Comparison of ENCODE assay signal across 28 mouse cellular contexts in the genomic region with DNA sequence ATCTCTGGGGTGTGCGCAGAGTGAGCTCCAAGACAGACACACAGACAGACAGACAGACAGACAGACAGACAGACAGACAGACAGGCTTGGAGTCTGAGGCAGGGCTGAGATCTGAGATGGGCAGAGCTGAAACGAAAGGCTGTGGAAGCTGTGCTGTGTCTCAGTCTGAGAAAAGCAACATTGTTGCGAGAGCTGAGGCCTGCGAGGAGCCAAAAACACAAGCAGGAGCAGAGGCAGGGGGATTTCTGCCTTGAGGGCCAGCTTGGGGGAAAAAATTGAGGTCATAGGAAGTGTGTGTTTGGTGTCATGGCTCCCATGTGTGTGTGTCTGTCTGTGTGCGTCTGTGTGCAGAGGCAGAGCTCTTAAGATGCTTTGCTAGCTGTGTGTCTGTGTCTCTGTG. TPM values are rescaled to one million over a fixed set of nuclear protein-coding genes. Genes with fewer than 3 reads are reported as not detected.
DNase-seq lines count a peak whose midpoint lies in the region; ATAC-seq lines count a peak whose summit lies in the region.
"Had no signal": no experiment of that assay in that cellular context is flagged by ENCODE, and none has a peak within 500 bp of the region (broad histone marks: within the 10 kb centered on the region; RNA-seq: fewer than 3 reads in every experiment).

No protein-coding gene starts in this region.

- H3K27me3 ChIP-seq in embryonic facial prominence, embryonic 12.5 days, result peaks cover 7% of the 10 kb centered on the region; the same call in 1 of the 2 replicates
- peaks cover 8% of the 10 kb centered on the region for H3K27me3 ChIP-seq in embryonic facial prominence, embryonic 10.5 days (replicated peaks; ENCODE audit: low read depth, poor library complexity, severe bottlenecking)
- H3K27me3 ChIP-seq in heart, embryonic 14.5 days (ENCODE audit: control insufficient read depth, insufficient read depth, low read length), result no peaks in the 10 kb centered on the region
- H3K27me3 ChIP-seq: CH12.LX, Patski had no signal

- no peaks in the 10 kb centered on the region for H3K4me1 ChIP-seq in embryonic facial prominence, embryonic 12.5 days
- H3K4me1 ChIP-seq in embryonic facial prominence, embryonic 10.5 days, result peaks cover 5% of the 10 kb centered on the region; the same call in 1 of the 2 replicates
- H3K4me1 ChIP-seq in heart, embryonic 14.5 days (ENCODE audit: control insufficient read depth in 2 of 2, insufficient read depth in 2 of 2, low read length in 2 of 2), result no peaks in the 10 kb centered on the region
- H3K4me1 ChIP-seq: forebrain, embryonic 12.5 days had no signal

- no peak overlapping the region for H3K4me2 ChIP-seq in embryonic facial prominence, embryonic 12.5 days (replicated peaks)
- H3K4me2 ChIP-seq in heart, embryonic 14.5 days (ENCODE audit: low read length), result no peak overlapping the region
- H3K4me2 ChIP-seq: forebrain, embryonic 12.5 days had no signal

- H3K9me3 ChIP-seq in embryonic facial prominence, embryonic 12.5 days, result peaks cover 37% of the 10 kb centered on the region
- peaks cover 55% of the 10 kb centered on the region for H3K9me3 ChIP-seq in embryonic facial prominence, embryonic 10.5 days
- peaks cover 28% of the 10 kb centered on the region for H3K9me3 ChIP-seq in heart, embryonic 14.5 days (ENCODE audit: control insufficient read depth, low read length)

- H3K36me3 ChIP-seq in embryonic facial prominence, embryonic 12.5 days, result no peaks in the 10 kb centered on the region
- H3K36me3 ChIP-seq in embryonic facial prominence, embryonic 10.5 days (replicated peaks), result no peaks in the 10 kb centered on the region
- no peaks in the 10 kb centered on the region for H3K36me3 ChIP-seq in heart, embryonic 14.5 days (ENCODE audit: control insufficient read depth, insufficient read depth, low read length)
- H3K36me3 ChIP-seq: forebrain, embryonic 10.5 days; forebrain, embryonic 12.5 days; G1E had no signal

- H3K9ac ChIP-seq in embryonic facial prominence, embryonic 12.5 days, result no peak overlapping the region
- H3K9ac ChIP-seq in heart, embryonic 14.5 days (ENCODE audit: low read length), result no peak overlapping the region
- H3K9ac ChIP-seq: forebrain, embryonic 12.5 days had no signal

- 0 out of 2 replicates have a peak, but pooled peaks have one; percentile 2 for ATAC-seq in embryonic facial prominence, embryonic 12.5 days (ENCODE audit: insufficient number of reproducible peaks, insufficient read depth, low FRiP score, low TSS enrichment)
- ATAC-seq in heart, embryonic 14.5 days (ENCODE audit: insufficient number of reproducible peaks, insufficient read depth, low FRiP score, low read depth), result 0 out of 2 replicates have a peak, but pooled peaks have one; percentile 2
- no peak for ATAC-seq in megakaryocyte progenitor cell, adult 5-6 weeks (replicated peaks; ENCODE audit: poor library complexity)
- ATAC-seq: activated CD4-positive, CD25-positive, alpha-beta regulatory T cell, adult 4 months; CD4-positive, CD25-positive, alpha-beta regulatory T cell, adult 4 months; forebrain, embryonic 14.5 days; forebrain, embryonic 16.5 days; Patski had no signal

- WGBS in embryonic facial prominence, embryonic 12.5 days, result 57% methylated on average over 5 of the region's 5 CpGs
- WGBS in embryonic facial prominence, embryonic 10.5 days, result 64% methylated on average over 5 of the region's 5 CpGs
- 60% methylated on average over 5 of the region's 5 CpGs for WGBS in heart, embryonic 14.5 days

- H3K4me3 ChIP-seq in embryonic facial prominence, embryonic 12.5 days, result no peak overlapping the region
- H3K4me3 ChIP-seq in embryonic facial prominence, embryonic 10.5 days, result no peak overlapping the region
- no peak overlapping the region for H3K4me3 ChIP-seq in heart, embryonic 14.5 days (ENCODE audit: control insufficient read depth in 1 of 2, insufficient read depth in 1 of 2, low read depth in 1 of 2, low read length in 2 of 2)
- H3K4me3 ChIP-seq: forebrain, embryonic 10.5 days; forebrain, embryonic 12.5 days had no signal

- no peak for DNase-seq in embryonic facial prominence, embryonic 10.5 days (ENCODE audit: low spot score)
- DNase-seq in heart, adult 18-20 months, result no peak
- DNase-seq in induced T-regulatory cell, adult 2 months (ENCODE audit: low read depth), result peak; percentile 4
- DNase-seq: adrenal gland, adult 8-10 months; adrenal gland, postnatal 14 days; adrenal gland, postnatal 36 days; B cell, adult 2 months; cerebellum, adult 11-12 months; cerebellum, adult 2 months; cerebellum, adult 9-10 months; cerebellum, postnatal 10 days; cerebellum, postnatal 25 days had no signal

- no peak overlapping the region for H3K27ac ChIP-seq in embryonic facial prominence, embryonic 12.5 days
- no peak overlapping the region for H3K27ac ChIP-seq in embryonic facial prominence, embryonic 10.5 days (replicated peaks)
- no peak overlapping the region for H3K27ac ChIP-seq in heart, embryonic 14.5 days (replicated peaks in 1 of 2; ENCODE audit: control insufficient read depth in 1 of 2, insufficient read depth in 1 of 2, low read depth in 2 of 2, low read length in 2 of 2)
- H3K27ac ChIP-seq: forebrain, embryonic 10.5 days; forebrain, embryonic 12.5 days had no signal

RNA-seq across cellular contexts. Expression of gene Vmn1r3, which starts 42.6 kb away (rescaled TPM):
- not detected in 2 replicates for polyA plus RNA-seq in embryonic facial prominence, embryonic 12.5 days (2016; fragmentation: Nextera tagmentation; extraction: Ambion mirVana)
- polyA plus RNA-seq in embryonic facial prominence, embryonic 10.5 days (2016; fragmentation: Nextera tagmentation; extraction: Ambion mirVana), result not detected in 2 replicates
- not detected in 2 replicates for polyA plus RNA-seq in heart, embryonic 14.5 days (2014; fragmentation: Nextera tagmentation; extraction: Ambion mirVana)
- not detected for total RNA-seq in heart, adult 18-20 months (2021)
- not detected in 2 replicates for total RNA-seq in megakaryocyte progenitor cell, adult 5-6 weeks (2015)
- not detected in 2 replicates for total RNA-seq in megakaryocyte progenitor cell, adult 5-6 weeks (2017)
- total RNA-seq: adrenal gland, adult 18-20 months; adrenal gland, postnatal 14 days; CH12.LX; G1E had no signal
- polyA plus RNA-seq: activated CD4-positive, CD25-positive, alpha-beta regulatory T cell, adult 4 months; CD4-positive, CD25-positive, alpha-beta regulatory T cell, adult 4 months; cerebellum, adult 2 months; cortical plate, adult 2 months; embryonic facial prominence, embryonic 11.5 days; embryonic facial prominence, embryonic 14.5 days; forebrain, embryonic 10.5 days; forebrain, embryonic 12.5 days; forebrain, embryonic 14.5 days; forebrain, embryonic 16.5 days; G1E; Patski had no signal
